Mouse (Mus musculus) heart, postnatal 0 days (tissue): Measurements from ENCODE around the gene Runx3.

Experiments
- CTCF ChIP-seq: IDR thresholded peaks from 2 replicates; pipeline ENCODE4 v1.5.1; 2016; ENCODE audit warnings: antibody characterized with exemption, control low read depth, low read depth
- EP300 ChIP-seq: IDR thresholded peaks from 2 replicates; pipeline ENCODE4 v1.6.1; 2016; ENCODE audit warnings: antibody characterized with exemption, low read depth

GRCm38 (mm10) chr4:135132797-135133196 lies 12.3 kb downstream of the Runx3 start:
- TF ChIP-seq EP300, result no peak
- TF ChIP-seq CTCF, result no peak
